Mouse (Mus musculus): ENCODE measurements at regions not wholly inside any gene's neighbourhood (a gene's known extent, or its start where the extent isn't known, plus 50 kb on each side); places are given as distances from the start of the nearest gene placed in this dataset.

DNA sequence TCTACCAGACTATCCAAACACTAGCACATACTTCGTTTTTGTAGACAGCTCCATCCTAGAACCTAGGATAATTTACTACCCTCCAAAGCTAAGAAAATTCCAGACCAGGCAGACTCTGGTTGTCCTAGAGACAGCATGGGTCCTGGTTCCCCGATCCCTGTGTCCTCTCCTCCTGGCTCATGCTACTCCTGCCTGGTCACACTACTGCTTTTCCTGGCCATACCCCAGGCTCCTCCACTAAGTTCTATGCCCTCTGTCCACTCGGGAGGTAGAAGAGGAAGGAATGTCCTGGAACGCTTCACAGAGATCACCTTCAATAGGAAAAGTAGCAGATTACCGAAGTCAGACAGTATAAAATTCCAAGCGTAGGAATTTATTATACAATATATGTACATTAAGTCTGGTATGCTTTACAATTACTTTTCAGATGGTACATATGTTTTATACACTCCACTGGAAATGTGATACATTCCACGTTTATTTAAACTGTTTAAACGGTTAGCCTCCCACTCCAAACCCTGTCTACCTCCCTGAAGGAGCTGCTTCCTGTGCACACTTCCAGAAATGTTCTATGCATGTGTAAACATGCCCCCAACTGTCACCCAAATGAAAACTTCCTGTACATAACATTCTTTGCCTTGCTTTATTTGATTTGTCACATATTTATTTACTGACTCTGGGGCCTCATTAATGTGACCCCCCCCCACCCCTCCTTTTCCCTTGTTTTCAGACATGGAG is 151.6 kb downstream of the Adamts15 start:
- no peak for DNase-seq

DNA sequence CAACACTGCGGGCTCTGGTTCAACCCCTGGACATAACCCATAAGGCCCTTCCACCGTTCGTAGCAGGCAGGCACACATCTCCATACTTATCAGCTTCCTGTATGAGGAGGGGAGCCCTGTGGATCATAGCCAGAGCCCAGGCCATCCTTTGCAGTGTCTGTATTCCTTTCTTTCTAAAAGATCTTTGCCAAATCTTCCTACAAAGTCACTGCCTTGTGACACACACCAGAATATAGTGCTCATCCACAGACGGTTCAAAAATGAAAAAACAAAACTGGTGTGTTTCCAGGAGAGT is 152.9 kb downstream of the Adamts15 start:
- DNase-seq, result no peak

- DNase-seq, result no peak
Measured at GRCm38 (mm10) chr9:30768665-30769434, 153.4 kb downstream of the Adamts15 start.

GRCm38 (mm10) chr9:30766701-30767100 is 155.6 kb downstream of the Adamts15 start:
- no peak for DNase-seq

DNA sequence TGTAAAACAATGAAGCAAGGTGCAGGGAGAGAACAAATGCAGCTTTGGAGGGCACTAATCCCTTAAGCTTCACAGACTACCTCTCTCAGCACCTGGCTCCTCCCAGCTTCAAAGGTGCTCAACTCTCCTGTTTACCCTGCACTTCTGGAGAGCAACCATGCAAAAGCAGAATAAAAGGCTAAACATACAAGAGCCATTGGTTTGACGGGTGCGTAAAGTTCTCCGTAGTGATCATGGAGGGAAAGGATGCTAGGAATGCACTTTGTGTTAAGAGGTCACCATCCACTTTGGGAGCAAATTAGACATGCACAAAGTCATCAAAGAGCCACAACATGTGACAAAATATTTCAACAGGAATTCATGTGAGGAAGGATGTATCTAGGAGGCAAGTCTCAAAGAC is 156.1 kb downstream of the Adamts15 start:
- DNase-seq, result no peak

DNA sequence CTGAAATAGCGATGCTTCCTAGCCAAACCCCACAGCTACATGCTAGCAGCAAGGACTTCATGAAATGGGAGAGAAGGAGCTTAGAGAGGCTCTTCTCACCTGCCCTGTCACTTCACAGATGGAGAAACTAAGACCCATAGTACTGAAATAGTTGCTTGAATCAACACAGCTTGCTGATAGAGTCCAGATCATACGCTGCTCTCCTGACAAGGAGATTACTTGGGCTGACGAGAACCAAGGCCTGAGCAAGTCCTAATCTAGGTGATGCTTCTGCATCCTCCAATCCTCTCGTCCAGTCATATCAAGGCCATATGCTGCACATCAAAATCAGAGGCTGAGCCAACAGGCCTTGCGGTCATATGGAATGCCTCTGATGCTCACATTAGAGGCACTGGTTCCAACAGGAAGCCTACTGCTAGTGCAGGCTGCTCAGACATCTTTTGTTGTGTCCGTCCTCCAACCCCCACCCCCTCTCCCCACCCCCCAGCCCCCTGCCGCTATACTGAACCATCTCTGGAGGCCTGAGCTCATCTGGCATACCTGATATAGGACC is 157.2 kb downstream of the Adamts15 start:
- no peak for DNase-seq

DNA sequence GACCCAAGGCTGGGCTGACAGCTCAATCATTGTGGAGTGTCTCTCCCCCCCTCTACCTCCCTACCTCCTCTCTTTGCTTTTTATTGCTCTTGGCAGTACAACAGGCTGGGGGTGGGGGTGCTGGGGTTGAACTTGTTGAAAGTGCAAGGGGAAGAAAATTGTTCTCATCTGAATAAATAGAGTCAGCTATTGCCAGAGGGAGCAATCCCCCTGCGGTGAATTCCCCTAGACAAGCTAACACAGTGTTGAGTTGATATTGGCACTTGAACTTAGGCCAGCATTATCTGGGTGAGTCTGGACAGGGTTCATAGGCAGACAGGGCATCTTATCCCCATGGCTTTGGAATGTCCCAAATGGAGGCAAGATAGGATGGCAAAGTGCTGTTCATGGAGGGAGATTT is 159.3 kb downstream of the Adamts15 start:
- DNase-seq, result no peak

- no peak for DNase-seq
Measured at GRCm38 (mm10) chr9:30758121-30758520, 164.1 kb downstream of the Adamts15 start.

DNA sequence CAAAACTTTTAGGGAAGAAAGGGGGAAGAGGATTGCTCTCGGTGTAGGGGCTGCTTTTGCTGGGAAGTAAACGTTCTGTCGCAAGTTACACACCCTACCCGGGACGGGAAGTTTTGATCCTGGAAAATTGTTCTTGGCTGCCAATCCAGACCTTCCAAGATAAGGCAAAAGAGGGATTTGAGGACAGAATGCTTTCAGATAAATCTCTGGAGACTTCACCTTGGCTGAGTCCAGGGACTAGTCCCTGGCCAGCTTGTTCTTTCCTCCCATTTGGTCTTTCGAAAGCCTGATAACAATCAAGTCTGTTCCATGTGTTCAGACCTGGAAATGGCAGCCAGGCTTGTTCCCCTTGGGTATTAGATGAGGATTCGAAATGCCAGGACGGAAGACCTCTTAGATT is 164.8 kb downstream of the Adamts15 start:
- DNase-seq, result peak; percentile 4

DNA sequence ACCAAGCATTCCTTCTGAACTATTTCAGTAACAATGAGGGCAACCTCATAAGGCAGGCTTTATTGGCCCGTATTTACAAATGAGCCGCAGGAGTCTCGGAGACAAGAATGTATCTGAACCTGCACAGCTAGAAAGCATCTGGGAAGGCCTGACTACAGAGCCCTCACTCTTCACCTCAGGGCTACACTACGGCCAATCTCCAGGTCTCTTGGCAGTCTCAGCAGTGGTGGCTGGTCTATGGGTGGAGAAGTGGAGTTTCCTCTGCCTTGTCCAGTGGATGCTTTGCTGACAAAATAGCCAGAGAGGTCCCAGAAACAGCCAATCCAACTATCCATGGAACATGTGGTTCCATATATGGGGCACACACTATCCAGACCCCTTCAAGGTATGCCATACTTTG is 165.5 kb downstream of the Adamts15 start:
- no peak for DNase-seq

DNA sequence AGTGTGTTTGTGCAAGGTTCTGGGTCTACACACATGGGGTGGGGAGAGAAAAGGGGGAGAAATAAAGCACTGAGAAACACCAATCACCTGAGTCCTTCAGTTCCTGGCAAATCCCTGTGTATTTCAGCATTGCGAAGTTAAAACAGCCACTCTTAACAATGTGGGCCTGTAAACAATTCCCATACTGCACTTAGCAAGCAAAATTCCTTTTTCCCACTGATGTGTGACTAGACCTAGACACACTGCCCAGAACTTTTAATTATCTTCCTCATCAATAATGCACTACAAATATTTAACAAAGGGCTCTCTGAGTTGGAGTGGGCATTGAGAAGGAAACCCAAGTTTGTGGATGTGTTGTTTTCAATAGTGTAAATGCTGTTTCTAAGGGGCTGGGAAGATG is 166.7 kb downstream of the Adamts15 start:
- no peak for DNase-seq

GRCm38 (mm10) chr9:30754826-30755225 is 167.4 kb downstream of the Adamts15 start:
- no peak for DNase-seq

DNA sequence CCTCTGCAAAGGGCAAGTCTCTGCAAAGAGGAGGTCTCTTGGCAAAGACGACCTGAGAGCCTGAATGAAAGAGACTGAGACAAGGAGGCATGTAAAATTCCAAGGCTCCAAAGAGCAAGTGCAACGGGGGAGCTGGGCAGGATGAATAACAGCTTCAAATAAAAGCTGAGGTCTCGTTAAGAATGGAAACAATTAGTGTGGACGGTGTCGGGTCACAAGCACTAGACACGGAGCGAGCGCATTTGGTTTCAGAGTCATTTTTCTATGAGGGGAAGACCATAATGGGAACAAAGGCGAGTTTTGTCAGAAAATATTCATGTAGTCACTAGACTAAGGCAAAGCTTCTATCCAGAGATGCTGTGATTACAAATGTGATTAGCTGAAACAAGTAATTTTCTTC is 178.8 kb downstream of the Adamts15 start:
- no peak for DNase-seq

GRCm38 (mm10) chr9:30742471-30743098 is 179.7 kb downstream of the Adamts15 start:
- no peak for DNase-seq

DNA sequence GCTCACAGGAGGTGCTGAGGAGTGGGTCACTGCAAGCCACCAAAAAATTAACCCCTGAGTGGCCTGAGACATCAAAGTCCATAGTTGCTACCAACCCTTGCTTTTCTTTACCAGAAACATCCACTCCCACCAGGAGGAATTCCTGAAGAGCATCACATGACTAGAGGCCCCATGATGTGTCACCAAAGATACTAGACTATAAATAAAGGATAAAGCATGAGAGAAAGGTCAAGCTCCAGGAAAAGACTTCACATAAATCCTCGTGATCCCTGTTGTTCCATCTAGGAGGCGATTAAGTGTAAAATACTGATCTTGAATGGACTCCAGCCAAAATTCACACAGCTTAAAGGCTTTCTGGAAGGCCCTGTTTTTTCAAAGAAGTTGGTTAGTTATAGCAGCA is 190.6 kb downstream of the Adamts15 start:
- DNase-seq, result no peak

DNA sequence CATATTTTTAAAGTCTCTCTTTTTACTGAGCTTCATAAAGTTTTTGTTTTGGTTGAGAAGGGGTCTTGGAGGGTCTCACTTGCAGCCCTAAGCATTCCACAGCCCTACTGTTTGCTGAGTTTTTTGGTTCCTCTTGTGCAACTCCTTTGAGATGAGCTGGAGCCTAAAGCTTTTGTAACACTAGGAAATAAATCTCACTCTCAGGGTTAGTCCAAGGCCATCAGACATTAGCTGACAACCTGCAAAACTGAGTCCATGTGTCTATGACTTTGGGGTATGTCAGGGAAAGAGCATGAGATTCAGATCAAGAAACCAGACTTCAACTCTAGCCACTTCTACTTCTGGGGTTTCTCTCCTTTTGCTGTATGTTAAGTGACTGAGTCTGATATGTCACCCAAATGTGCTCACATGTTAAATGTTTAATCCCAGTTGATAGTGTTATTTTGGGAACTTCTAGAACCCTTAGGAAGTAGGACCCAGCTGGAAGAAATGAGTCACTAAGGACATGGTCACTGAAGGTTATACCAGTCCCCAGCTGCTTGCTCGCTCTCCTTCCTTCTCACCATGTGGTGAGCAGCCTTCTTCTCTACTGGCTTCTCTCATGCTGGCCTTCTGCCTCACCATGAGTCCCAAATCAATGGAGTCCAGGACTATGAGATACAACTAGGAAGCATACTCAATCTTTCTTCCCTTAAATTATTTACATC is 198.7 kb downstream of the Adamts15 start:
- DNase-seq, result no peak

- no peak for DNase-seq
Measured at GRCm38 (mm10) chr9:30721861-30722260, 200.4 kb downstream of the Adamts15 start.

GRCm38 (mm10) chr9:30716421-30717170 is 205.7 kb downstream of the Adamts15 start:
- DNase-seq, result peak; percentile 46

- no peak for DNase-seq
Measured at GRCm38 (mm10) chr9:30710131-30710530, 212.1 kb downstream of the Adamts15 start.

- no peak for DNase-seq
Measured at GRCm38 (mm10) chr9:30699848-30700247, 222.4 kb downstream of the Adamts15 start.

DNA sequence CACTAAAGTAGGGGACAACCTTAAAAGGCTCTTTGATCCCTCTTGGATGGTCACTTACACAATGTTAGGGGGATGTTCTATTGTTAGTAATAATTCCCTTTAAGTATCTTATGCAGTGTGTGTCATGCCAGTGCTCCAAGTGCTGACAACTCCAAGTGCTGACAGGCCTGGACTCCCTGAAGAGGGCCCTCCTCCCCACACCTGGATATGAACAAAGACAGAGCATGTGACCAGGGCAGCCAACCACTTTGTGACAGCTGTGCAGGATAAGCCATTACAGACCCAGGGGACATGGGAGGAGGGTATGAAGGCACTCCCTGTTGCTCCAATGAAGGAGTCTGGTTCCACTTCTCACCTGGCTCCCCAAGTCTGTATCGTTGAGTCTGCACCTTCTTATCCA is 224.7 kb downstream of the Adamts15 start:
- no peak for DNase-seq

DNA sequence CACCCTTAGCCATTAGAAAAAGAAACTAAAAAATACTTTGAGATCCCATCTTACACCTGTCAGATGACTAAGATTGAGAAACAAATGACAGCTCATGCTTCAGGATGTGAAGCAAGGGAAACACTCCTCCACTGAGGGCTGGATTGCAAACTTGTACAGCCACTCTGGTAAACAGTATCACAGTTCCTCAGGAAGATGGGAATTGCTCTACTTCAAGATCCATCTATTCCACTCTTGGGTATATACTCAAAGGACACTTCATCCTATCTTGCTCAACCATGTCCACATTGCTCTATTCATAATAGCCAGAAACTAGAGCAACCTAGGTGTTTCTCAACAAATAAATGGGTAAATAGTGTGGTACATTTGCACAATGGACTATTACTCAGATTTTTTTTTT is 241.2 kb downstream of the Snx19 start:
- no peak for DNase-seq
